Mouse (Mus musculus) mouse embryonic stem cell (cell line): Measurements from ENCODE around the gene Ranbp3.

ENCODE experiments used
- in situ Hi-C, 2 experiments: fragments of 300-500 bp; cut with MboI; formaldehyde crosslinking; loops; 1 replicate in 1 of 2; 3 replicates in 1 of 2; pipeline ENCODE4 v1.14.3; 2019 to 2020; ENCODE audit warnings: low sequenced_read_pairs in 2 of 2, low pct_unique_long_range_greater_than_20kb in 1 of 2, mixed read lengths in 1 of 2; ENCODE audit not compliant: unreplicated experiment in 1 of 2

Gene Ranbp3

DNA sequence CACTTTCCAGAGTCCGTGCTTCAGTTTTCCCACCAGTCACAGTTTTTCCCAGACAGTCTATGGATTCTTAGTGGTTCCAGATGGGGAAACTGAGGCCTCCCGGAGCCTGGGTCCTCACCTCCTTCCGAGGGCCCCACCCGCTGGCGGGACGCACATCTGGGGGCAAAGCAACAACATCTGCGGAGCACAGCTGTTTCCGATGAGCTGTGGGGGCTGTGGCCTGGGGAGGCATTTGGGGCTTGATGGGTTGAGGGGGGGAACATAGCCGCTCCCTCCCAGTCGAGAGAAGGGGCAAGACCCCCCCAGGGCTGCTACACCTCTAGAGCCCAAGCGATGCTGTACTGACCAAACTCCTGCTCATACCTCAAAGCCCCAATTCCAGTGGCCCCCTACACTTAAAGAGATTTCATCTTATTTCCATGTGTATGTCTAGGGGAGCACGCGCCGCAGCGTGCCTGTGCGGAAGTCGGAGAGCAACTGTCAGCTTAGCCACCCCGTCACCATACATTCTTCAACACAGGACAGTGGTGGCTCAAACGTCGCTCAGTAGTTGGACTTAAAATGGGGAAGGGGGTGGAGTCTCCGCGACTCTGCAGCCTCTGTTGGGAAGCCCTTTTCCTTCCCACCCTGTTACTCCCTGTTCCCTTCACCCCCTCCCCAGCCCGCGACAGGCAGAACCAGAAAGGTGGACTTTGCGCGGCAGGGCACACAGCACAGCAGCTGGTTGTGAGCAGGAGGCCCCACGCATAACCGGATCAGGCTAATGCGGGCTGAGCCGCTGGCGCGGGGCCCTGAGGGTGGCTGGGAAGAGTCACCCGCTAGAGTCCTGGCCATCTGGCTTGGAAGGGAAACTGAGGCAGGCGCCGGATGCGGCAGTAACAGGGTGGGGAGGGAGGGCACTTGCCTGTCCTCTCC, 81.4 kb downstream of the Ranbp3 start:
- in situ Hi-C loops = no loop called here

DNA sequence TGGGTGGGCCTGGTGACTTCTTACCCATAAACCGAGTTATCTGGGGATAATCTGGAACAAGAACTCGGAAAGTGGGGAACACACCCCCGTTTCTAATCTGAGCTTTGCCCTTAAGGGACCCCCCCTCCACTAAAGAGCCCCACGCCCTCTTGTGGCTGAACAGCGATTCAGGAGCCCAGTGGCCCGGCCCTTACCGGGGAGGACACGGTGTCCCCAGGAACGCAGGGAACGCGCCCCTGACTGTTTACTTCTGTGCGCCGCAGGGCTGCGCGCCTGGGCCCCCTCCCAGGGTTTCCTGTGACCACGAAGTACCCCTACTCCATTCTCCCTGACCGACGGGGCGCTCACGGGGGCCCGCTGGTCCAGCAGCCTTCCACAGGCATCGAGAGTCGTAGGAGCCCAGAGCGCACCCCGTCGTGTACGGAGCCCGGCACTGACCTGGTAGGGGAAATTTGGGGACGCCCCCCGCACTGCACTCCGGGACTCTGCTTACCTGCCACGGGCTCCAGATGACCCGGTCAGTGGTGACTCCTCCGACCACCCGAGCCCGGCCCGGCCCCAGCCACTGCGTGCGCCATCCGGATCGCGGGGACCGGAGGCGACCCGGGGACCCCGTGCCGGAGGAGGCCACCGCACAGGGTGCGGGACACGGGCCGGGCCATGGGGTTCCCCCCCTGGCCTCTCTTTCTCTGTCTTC, 83.8 kb downstream of the Ranbp3 start:
- in situ Hi-C loops = no loop called here

DNA sequence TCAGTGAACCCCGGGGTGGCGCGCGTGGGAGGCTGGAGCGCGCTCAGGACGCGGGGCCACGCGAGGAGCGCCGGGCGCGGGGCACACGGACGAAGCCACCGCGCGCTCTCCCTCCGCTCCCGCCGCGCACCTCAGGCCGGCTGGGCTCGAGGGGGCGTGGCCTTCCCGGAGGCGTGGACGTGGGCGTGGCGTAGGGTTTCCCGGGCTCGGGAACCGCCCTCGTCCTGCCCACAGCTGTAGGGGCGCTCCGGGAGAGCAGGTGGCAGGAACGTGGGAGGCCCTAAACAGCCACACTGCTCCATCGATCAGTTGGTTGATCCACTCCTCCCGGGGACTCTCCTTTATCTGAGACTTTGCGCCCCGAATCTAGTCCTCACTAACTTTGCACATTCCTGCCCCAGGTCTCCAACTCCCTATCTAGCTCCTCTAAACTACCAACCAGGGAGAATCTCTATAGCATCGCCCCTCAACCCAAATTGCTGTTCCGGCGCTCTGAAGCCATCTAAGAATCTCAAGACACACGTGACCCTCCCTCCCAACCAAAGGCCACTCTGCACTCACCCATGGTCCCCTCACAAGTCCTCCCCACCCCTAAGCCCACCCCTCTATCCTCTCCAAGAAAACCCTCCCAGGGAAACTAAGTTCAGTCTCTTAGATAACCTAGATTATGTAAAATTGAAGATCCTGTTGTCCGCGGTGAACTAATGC, 84.5 kb downstream of the Ranbp3 start, which contains the start of gene Nrtn:
TSS of gene Nrtn (minus strand) at position 115 of the 708 bp plus-strand sequence.
- in situ Hi-C loops = no loop called here

DNA sequence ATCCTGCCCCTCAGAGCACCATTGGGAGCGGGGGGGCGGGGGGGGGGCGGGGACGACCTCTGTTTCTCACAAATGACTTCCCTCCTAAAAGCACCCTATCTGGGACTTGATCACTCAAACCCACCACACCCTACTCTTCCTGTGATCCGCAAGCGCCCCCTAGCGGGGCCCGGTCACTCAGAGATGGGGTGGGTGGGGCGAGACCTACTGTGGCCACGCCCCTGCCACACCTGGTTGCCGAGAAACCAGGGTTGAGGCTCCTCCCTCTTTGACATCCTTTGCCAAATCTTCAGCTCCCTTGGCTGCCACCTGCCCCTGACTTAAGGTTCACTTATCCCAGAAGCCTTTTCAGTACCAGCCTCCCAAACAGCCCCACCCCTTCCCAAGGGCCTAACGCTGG, 85.0 kb downstream of the Ranbp3 start:
- in situ Hi-C loops = no loop called here

DNA sequence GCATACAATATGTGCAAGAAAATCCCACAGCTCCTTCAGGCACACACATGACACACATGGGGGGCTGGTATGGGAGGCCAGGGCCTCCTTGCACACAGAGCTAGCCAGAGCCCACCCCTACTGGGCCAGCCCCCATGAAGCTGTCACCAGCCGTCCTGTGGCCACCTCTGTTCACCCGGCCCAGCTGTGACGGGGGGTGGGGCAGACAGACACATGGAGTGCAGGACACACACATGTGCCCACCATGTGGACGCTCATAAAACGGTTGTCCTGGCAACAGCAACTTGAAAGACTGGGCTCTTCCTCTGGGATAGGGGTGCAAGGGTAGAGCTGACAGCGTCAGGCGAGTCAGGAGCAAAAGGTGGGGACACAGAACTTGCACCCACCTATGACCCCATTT, 86.2 kb downstream of the Ranbp3 start:
- in situ Hi-C loops = no loop called here

DNA sequence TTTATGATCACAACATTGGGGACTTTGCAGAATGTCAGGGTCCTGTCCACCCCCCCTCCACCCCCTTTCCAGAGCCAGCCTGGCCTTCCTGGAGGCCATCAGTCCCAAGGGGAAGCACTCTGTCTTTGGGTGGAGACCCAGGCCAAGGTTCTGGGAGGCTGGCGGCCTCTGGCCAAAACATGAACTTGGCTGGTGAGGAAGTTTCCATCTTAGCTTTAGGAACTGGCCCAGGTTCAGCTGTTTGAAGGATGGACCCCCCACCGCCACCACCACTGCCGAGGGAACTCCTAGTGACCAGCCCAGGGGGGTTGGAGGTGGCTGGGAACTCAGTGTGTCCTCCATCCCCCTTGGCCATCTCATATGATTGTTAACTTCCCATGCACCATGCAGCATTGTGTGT, 88.0 kb downstream of the Ranbp3 start:
- in situ Hi-C loops = no loop called here
